Comparison of ENCODE assay signal across 8 mouse cellular contexts in the genomic region with DNA sequence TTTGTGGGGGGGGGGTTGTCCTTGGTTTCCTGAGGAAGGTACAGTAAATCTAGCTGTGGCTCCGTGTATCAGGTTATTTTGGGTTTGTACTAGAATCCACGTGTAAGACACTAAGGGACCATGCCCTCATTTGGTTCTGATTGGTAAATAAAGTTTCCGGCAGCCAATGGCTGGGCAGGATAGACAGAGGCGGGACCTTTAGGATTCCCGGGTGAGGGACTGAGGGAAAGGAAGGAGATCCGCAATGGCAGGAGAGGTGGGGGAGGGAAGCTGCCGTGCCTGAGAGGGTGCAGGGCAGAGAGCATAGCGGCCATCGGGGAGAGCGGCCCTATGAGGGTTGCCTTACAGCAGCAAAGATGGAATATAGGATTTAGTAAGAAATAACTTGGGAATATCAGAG. TPM values are rescaled to one million over a fixed set of nuclear protein-coding genes. Genes with fewer than 3 reads are reported as not detected.
A peak's percentile ranks its signal among the peaks of the same experiment; 100 is the strongest.
DNase-seq lines count a peak whose midpoint lies in the region; ATAC-seq lines count a peak whose summit lies in the region.

No protein-coding gene starts in this region.

- no peaks in the 10 kb centered on the region for H3K9me3 ChIP-seq in hindbrain, embryonic 11.5 days (ENCODE audit: control insufficient read depth, low read length)
- no peaks in the 10 kb centered on the region for H3K9me3 ChIP-seq in limb, embryonic 13.5 days
- H3K9me3 ChIP-seq in midbrain, embryonic 15.5 days = no peaks in the 10 kb centered on the region

- H3K27ac ChIP-seq in hindbrain, embryonic 11.5 days (ENCODE audit: low read depth, low read length) = no peak overlapping the region
- H3K27ac ChIP-seq in limb, embryonic 13.5 days = no peak overlapping the region; the same call in 1 of the 2 replicates
- H3K27ac ChIP-seq in midbrain, embryonic 15.5 days = no peak overlapping the region

- DNase-seq in cerebellum, postnatal 14 days = peak; percentile 28 to 31
- no peak for DNase-seq in cerebellum, postnatal 4 days (ENCODE audit: low spot score in 2 of 2)
- DNase-seq in embryo, embryonic 11 days = peak; percentile 62
- peak; percentile 30 for DNase-seq in hindbrain, embryonic 11.5 days (ENCODE audit: low spot score)
- no peak for DNase-seq in T-cell, adult 2 months (ENCODE audit: low spot score)
- DNase-seq in left cerebral cortex, adult 9 months (ENCODE audit: low spot score in 2 of 2) = no peak

- H3K9ac ChIP-seq in hindbrain, embryonic 11.5 days (ENCODE audit: low read depth, low read length) = no peak overlapping the region
- no peak overlapping the region for H3K9ac ChIP-seq in limb, embryonic 13.5 days
- H3K9ac ChIP-seq in midbrain, embryonic 15.5 days = no peak overlapping the region

- no peak overlapping the region for H3K4me3 ChIP-seq in hindbrain, embryonic 11.5 days (ENCODE audit: low read depth, low read length)
- no peak overlapping the region for H3K4me3 ChIP-seq in limb, embryonic 13.5 days
- no peak overlapping the region for H3K4me3 ChIP-seq in midbrain, embryonic 15.5 days

- H3K4me2 ChIP-seq in hindbrain, embryonic 11.5 days (replicated peaks; ENCODE audit: low read depth, low read length) = 0 out of 2 replicates have a peak overlapping the region, but pooled peaks have one; percentile 7
- peak overlapping the region; percentile 45 for H3K4me2 ChIP-seq in limb, embryonic 13.5 days (replicated peaks)
- H3K4me2 ChIP-seq in midbrain, embryonic 15.5 days = peak overlapping the region; percentile 14; the same call in 1 of the 2 replicates

- peaks cover 2% of the 10 kb centered on the region; the same call in 1 of the 2 replicates for H3K4me1 ChIP-seq in hindbrain, embryonic 11.5 days (replicated peaks; ENCODE audit: control insufficient read depth, insufficient read depth, low read length)
- H3K4me1 ChIP-seq in limb, embryonic 13.5 days = peaks cover 43% of the 10 kb centered on the region
- H3K4me1 ChIP-seq in midbrain, embryonic 15.5 days = peaks cover 13% of the 10 kb centered on the region

- H3K27me3 ChIP-seq in hindbrain, embryonic 11.5 days (ENCODE audit: control insufficient read depth, insufficient read depth, low read length) = no peaks in the 10 kb centered on the region
- H3K27me3 ChIP-seq in limb, embryonic 13.5 days = no peaks in the 10 kb centered on the region
- H3K27me3 ChIP-seq in midbrain, embryonic 15.5 days (replicated peaks) = no peaks in the 10 kb centered on the region

- no peaks in the 10 kb centered on the region for H3K36me3 ChIP-seq in hindbrain, embryonic 11.5 days (ENCODE audit: control insufficient read depth, insufficient read depth, low read length)
- peaks cover 28% of the 10 kb centered on the region for H3K36me3 ChIP-seq in limb, embryonic 13.5 days
- peaks cover 6% of the 10 kb centered on the region; the same call in 1 of the 2 replicates for H3K36me3 ChIP-seq in midbrain, embryonic 15.5 days (replicated peaks)

- no peak for ATAC-seq in hindbrain, embryonic 11.5 days (ENCODE audit: low FRiP score)
- no peak for ATAC-seq in limb, embryonic 13.5 days (ENCODE audit: low FRiP score, low read depth)
- ATAC-seq in midbrain, embryonic 15.5 days (replicated peaks) = no peak

- WGBS in hindbrain, embryonic 11.5 days = 21% methylated on average over 10 of the region's 10 CpGs
- 22% methylated on average over 10 of the region's 10 CpGs for WGBS in limb, embryonic 13.5 days
- 28% methylated on average over 10 of the region's 10 CpGs for WGBS in midbrain, embryonic 15.5 days

RNA-seq across cellular contexts. Expression of a gene that starts 39.9 kb away (rescaled TPM):
- 306 and 325 TPM in 2 replicates for polyA plus RNA-seq in hindbrain, embryonic 11.5 days (2014; fragmentation: Nextera tagmentation; extraction: Ambion mirVana)
- polyA plus RNA-seq in limb, embryonic 13.5 days (2015; fragmentation: Nextera tagmentation; extraction: Ambion mirVana) = 293 and 337 TPM in 2 replicates
- 235 and 241 TPM in 2 replicates for polyA plus RNA-seq in midbrain, embryonic 15.5 days (2015; fragmentation: Nextera tagmentation; extraction: Ambion mirVana)

Comparison
In these comparisons a context has a peak if more than half of its experiments do, and no peak if none do; other contexts are left out.
1. DNase-seq: peak in cerebellum, postnatal 14 days (2 of 2), embryo, embryonic 11 days (single experiment) and hindbrain, embryonic 11.5 days (single experiment); none in cerebellum, postnatal 4 days (0 of 2), T-cell, adult 2 months (single experiment) and left cerebral cortex, adult 9 months (0 of 2).
2. Peak in every context shown above with its lines, with median percentiles within 50 percentile points of each other: H3K4me2 ChIP-seq.